Mouse (Mus musculus): ENCODE results near the gene Mfsd6.

The Mfsd6 gene

DNA sequence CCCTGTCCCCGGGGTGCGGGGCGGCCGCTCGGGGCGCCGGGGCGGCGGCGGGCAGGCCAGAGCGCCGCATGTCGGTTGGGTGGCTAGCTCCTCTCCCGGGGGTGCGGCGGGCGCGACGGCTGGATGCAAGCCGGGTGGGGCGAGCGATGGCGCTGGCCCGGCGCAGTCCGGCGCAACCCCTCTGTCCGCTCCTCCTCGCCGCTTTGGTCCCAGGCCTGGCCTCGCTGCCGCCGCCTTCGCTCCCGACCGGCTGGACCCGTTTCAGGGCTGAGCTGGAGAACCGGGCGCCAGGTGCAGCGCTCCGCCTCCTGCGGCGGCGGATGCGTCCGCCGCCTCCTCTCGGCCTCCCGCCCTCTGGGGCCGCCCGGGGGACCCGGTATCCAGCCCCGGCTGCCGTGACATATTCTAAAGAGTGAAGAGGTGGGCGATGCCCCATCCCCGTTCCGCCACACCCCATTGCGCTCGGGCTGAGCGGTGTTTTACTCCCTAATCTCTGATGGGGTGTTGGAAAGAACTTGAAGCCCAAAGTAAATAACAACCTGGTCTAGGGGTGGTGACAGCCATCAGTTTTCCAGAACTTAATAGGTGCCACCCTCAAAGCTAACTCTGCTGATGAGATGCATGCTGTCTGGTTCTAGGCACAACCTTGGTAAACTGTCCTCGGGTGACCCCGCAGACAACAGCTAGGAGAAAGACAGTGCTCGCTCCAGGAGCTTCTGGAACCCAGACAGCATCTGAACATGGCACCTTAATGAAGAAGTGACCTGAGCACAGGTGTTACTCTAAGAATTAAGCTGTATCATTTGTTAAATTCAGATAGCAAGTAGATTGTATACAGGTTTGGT lies at the start of gene Mfsd6:
Gene Mfsd6 (minus strand): TSS at position 407 of the 845 bp plus-strand sequence.
- DNase-seq, result peak; percentile 83

DNA sequence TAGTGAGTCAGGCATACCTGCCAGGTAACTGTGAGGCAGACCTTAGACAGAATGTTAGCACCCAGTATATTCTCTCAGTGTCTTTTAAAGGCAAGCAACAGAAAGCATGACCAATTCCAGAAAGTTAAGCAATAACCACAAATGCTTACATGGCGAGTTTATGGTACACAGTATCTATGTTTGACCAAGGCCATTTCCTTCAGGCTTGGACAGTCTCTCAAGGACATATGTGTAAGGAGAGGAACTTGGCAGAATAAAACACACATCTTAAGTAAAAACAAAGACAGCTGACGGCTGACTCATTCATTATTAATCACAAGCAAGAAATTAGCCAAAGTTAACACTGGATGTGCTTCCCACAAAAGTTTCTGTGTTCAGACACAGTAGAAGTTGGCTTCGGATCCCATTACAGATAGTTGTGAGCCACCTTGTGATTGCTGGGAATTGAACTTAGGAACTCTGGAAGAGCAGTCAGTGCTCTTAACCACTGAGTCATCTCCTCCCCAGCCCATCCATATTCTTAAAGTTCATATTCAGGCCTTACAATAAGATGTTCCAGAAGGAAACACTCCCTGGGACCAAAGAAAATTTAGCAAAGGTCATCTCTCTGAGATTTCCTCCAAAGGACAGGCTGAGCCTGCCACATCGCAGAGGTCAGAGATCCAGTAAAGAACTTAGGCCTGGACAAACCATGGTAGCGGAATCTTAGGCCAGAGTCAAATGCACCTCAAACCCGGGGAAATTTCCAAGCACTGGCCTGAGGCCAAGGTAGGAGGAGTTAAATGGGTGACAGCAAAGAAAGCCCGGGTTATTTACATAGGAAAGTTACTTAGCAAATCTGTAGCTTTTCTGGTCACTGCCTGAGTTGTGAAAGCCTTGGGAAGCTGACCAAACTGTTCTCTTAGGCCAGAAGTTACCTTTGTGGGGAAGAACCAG lies 38.2 kb upstream of the Mfsd6 start:
- DNase-seq, result no peak

DNA sequence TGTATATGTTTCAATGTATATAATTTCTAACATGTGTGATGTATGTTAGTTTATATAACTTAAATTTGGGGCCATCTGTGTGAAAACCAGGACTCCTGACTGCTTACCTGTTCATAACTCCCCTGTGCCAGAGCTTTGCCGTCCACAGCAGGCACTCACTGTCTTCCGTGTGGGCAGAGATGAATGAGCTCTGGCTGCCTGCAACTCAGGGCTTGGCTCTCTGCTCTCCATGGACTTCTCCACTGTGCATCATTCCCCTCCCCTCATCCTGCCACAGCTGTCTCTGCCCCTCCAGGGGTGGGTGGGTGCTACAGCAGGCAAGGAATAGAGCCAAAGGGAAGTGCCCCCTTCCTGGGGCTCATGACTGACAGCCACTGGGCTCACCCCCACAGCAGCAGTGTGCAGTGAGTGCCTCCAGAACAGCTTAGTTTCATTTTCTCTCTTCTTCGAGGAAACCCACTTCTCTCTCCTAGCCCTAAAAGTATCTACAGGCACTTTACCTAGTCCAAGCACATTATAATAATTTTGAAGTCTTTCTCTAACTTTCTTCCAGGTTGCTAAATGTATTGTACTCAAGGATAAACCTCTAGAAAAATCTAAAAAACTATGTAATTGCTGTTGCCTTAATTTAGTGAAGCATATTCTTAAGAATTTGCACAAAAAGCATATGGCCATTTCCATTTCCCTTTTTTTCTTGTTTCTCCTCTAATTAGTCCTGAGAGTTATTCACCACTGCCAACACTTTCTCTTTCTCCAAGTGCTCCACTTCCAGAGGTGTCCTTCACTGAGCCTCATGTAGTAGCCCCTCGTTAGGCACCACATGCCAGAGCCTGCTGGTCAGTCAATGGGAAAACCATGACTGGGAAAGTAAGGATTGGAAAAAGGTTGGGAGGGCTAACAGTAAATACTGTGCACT lies 36.9 kb upstream of the Mfsd6 start:
- DNase-seq, result no peak

DNA sequence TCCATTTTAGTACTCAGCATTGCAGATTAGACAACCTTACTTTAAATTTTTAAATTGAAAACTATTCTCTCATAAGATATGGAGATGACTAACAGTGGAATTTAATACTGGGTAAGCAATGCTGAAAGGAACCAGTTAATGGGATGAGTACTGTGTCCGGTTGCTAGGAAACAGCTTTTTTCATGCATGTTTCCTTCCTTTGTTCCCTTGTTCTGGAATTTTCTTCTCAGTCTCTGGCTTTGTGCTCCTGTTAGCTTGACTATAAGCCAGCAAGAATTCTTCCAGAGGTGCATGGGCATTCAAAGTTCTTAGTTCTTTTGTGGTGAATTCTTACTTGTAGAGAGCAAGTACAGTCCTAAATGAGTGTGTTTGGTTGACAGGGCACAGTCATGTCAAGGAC lies 30.9 kb upstream of the Mfsd6 start:
- DNase-seq, result no peak

DNA sequence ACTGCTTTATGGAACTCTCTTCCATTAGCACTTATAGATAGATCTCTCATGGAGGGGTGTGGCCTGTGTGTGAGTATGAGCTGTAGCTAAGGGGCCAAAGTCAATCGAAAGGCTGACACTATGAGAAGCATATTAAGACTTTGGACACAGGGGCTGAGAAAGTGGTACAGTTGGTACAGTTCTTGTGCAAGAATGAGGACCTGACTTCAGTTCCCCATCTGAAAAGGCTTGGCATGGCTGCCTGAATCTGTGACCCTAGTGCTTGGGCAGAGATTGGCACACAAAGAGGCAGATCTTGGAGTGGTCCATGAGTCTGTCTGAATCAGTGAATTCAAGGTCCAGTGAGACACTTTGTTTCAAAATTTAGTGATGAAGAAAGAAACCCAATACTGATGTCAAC lies 27.1 kb upstream of the Mfsd6 start:
- DNase-seq, result no peak

DNA sequence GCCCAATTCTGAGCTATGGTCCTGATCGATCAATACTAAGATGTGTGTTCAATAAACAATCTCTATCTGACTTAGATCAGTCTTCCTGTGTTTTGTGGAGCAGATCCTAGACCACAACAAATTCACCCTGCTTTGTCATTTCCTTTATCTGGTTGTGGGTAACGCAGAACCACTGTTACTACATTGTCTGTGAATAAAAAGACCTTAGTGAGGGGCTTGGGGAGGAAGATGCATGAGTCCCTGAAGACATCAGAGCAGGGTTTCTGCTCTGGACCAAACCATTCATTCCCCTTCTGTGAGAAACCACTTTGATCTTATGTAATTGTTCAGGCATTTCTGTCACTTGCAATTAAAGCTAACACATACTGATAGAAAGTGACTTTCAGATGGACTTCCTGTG lies 26.6 kb upstream of the Mfsd6 start:
- DNase-seq, result no peak

DNA sequence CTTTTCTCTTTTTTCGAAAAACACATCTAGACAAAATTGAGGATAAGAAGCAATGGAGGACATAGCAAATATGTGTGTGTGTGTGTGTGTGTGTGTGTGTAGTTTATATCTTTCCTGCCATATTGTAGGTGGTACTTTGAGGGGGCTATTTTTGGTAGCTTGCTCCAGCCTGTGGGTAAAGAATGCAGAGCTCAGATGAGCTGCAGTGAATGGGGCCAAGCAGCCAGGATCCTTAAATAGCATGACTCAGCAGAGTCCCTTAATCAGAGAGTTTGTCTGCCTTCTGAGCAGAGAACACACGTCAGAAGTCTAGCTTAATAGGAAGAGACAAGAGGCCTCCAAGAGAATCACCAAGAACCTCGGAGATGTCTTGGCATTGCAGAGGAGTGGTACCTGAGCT lies 25.4 kb upstream of the Mfsd6 start:
- DNase-seq, result no peak

DNA sequence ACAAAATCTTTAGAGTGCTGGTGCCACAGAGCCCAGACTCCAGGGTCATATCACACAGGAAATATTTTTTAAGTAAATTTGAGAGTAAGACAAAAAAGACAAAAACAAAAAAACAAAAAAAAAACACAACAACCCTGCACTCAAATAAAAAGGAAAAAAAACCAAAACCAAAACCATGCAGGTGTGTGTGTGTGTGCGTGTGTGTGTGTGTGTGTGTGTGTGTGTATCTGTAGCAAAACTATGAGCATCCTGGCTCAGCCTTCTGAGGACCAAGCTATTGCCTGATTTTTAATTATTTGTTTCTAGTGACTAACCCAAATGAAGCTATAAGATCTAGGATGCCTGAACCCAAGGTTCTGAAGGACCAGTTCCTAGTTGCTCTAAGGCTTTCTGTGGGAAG lies 24.4 kb upstream of the Mfsd6 start:
- no peak for DNase-seq

DNA sequence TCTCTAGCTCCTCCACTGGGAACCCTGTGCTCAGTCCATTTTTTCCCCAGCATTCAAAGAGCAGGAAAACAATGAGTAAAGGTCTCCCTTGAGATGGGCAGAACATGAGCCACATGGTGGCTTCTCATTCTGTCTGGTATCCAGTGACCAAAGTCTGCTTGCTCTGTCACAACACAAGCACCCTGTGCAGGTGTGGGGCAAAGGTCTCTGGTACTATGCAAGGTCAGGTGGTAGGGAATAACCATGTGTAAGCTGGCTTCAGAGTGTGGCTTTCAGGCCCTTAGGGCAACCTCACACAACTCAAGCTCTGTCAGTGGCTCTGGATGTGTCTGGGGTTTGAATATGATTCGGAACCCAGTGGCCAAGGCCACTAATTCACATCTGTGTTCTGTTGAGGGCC lies 22.7 kb upstream of the Mfsd6 start:
- DNase-seq, result no peak

DNA sequence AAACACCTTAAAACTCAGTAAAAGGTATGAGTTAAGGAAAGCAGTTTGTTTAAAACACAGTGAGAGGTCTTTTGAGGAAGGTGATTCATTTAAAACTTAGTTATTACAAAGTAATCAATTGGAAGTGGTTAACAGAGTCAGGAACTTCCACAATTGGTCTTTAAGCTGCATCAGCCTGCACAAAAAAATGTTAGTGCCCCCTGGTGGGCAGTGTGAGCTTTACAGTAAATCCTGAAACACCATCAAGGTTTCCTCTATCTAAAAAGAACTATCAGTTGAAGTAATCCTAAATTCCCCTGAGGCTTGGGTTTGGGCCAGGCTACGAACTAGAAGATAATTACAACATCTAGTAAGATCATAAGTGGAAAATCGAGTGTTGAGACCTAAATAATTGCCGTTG lies 21.0 kb upstream of the Mfsd6 start:
- peak; percentile 39 for DNase-seq

DNA sequence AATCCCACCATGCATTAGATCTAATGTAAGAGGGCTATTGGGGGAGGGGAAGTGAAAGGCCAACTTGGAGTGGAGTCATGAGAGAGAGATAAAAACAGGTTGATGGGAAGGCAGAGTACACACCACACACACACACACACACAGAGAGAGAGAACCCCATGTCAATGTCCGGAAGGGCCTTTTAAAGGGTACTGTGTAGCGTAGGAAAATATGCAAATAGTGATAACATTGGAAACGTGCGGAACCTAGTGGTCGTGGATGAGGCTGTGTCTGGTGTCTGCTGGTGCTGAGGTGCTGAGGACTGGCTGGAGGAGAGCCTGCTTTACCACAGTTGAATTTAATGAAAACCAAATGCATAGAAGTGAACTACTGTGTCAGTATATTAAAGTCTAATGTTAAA lies 15.3 kb upstream of the Mfsd6 start:
- no peak for DNase-seq

DNA sequence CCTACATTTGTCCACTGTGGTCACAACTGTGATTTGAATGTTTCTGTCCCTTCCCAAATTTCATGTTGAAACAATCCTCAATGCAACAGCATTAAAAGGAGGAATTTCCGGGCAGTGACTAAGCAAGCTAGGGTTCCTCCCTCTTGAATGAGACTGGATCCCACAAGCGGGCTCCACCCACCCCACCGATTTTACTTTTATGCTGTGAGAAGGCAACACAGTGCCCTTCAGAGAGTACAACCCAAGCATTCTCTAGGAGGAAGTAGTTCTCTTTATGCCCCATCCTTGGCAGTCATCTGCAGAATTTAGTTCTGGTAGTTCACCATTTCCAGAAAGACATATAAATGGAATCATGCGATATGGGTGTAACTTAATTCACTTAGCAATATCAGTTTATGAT lies 6.9 kb upstream of the Mfsd6 start:
- DNase-seq, result no peak

DNA sequence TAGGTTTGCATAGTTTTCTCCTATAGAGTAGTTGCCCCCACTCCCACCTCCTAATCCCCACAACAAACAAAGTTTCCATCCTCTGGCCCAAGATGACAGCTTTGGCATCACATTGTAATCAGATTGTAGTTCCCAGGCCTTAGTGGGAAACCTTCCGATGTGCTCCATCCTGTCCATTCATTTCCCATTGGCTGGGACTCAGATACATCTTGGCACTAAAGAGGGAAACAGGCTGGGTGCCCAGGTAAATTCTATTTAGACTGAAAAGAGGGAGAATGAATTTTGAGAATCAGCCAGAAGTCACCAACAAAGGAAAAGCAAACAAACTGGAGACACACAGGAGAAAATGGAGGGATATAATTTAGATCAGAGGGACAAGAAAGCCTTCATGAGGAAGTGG lies 3.0 kb upstream of the Mfsd6 start:
- peak; percentile 70 for DNase-seq

DNA sequence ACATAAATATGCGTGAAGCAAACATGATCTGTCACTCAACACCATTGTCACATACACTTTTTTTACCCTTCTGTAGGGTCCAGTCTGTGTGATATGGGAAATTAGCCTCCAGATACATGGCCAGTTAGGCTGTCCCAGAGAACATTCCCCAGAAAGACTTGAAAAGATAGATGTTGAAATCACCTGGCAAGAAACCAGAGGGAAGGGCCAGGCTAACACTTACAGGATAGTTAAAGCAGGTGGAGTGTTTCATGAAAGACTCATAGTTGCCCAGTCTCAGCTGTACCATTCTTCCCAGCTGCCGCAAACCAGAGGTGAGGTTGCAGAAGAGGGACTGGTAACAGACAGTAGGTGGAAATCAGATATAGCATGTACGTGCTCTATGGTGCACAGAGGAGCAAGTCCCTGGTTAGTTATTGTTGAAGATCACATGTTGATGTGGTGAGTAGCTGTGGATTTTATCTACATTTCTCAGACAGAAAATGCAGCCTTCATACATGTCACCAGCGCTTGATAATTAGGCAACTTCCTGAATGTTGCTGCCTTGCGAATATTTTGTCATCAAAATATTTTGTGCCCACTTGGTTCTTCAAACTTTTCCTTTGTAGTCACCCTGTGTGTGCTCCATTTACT lies 1.7 kb upstream of the Mfsd6 start:
- no peak for DNase-seq

DNA sequence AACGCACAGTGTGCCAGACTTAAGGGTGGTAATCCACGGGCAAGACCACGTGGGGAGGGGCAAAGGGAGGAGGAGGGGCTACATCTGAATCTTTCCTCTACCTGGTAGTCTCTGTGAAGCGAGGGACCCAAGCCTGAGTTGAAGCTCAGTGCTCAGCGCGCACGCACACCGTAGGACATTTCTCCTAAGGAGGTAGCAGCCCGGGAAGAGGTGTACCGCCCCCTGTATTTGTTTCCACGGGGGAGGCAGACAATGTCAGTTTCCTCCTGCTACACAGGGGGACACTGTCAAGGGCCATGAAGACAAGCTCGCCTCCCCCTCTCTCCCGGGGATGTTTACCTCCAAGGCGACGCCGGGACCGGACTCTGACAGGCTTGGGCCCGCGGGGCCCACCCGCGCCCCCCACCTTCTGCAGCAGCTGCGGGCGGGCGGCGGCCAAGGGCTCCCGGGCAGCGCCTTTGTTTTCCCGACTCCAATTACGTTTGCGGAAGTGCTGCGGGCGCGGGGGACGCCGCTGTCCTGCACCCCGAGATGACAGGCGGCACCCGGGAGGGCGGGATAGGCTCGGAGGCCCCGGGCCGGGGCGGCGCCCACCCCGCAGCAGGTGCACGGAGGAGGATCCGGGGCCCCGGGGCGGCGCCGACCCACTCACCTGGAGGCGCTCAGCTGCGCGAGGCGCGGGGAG lies 749 bp downstream of the Mfsd6 start:
- DNase-seq, result peak; percentile 68

DNA sequence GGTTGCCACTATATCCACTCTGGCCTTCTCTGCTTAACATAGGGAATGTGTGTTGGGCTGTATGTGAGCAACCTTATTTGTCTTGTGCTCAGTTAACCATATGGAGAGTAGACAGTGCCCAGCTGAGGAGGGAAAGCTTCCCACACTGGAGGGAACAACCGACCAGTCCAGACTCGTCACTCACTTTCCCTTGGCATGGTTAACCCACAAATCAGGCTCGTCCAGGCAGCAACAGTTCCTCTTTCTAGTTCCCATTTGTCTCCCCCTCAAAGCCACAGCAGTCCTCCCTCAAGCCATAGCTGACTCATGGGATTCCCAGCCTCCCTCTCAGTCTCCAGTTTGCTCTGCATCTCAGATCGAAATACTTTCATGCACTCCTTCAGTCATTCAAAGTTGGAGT lies 4.7 kb downstream of the Mfsd6 start:
- DNase-seq, result no peak

DNA sequence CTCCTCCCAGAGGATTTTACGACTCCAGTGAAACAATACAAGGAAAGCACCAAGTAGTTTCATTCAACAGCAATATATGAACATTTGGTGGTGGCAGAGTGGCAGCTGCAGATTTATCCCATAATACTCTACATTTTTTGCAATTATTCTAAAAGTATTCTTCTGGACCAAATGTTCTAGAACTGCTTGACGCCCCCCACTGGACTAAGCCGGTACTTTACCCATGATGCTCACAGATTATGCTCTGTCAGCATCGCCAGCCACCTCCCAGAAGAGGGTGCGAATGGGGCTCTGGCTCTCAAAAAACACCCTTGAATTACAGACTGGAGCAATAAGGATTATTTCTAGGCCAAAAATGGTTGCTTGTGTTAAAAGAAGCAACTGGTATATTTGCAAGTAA lies 8.2 kb downstream of the Mfsd6 start:
- DNase-seq, result no peak

DNA sequence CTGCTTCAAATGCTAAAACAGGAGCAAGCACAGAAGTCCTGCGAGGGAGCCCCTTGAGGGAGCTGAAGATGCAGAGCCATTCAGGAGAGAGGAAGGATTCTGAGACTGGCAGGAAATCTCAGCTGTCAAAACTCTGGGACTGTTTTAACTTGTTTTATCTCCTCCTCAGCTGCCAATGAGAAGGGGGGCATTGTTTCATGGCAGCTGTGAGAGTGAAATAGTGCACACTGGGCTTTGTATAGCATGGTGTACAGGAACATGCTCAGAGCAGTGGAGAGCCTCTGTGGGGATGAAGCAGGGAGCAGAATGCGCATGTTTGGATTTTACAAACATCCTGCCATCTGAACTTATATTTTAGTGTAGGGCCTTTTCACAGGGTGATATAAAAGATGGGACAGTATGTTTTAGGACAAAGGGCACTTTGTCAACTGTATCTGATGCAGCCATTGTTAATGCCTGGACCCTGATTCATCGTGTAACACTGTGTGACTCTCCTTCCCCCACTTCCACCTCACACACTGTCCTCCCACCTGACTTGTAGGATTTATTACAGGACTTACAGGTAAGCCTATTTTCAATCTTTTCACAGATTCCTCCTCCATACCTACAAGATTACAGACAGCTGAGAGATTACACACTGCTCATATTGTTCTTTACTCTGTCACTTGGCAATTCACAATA lies 9.1 kb downstream of the Mfsd6 start:
- DNase-seq, result no peak

DNA sequence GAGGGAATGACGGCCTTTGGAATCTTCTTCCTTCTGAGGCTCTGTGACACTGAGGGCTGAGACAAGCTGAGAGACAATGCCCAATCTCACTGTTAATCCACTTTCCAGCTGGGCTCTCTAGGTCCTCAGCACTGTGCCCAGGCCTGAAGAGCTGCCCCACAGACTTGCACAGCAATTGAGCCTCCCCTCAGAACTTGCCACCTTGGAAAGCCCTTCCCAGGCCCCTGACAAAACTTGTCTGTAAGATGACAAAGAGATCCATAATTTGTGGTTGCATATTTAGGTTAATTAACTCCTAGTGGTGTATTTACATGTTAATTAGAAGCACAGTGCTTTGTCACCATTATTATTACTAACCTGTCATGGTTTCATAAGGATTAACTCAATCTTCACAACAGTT lies 12.8 kb downstream of the Mfsd6 start:
- no peak for DNase-seq

DNA sequence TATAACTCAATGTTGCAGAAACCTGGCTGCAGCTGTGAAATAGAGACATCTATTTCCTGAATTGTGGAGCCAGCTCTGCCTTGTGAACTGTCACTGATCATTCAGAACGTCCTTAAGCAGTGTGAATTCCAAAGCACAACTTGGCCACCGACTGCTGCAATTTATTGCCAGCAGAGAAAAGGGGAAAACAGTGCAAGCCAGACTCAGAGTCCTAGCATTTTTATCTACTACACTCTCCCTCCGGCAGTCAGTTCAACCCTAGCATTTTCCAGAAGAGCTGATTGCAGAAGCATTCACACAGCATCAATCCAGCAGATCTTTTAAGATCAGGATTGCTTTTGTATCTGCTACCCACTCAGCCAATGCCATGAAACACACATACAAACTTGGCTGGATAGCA lies 13.2 kb downstream of the Mfsd6 start:
- DNase-seq, result no peak

DNA sequence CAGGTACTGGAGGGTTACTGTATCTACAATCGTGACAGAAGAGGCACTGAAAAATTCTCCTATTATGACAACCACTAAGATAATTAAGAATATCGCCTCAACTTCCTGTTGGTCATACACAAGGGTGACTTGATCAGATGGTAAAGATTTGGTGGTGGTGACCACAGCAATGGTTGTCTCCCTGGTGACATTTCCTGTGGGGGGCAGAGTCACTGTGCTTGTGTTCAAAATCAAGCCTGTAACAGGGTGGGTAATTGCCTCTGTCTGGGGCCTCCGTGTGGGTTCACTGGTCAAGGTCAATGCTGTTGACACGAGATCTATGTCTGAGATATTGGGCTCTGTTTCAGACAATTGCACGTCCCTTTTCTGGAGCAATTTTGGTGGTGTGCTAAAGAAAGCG lies 18.5 kb downstream of the Mfsd6 start:
- DNase-seq, result no peak
